Mouse (Mus musculus) forebrain, postnatal 0 days (tissue): ENCODE results near the gene Nkx3-2. TPM values are rescaled to one million over a fixed set of nuclear protein-coding genes. Genes with fewer than 3 reads are reported as not detected.

Source experiments
- ATAC-seq: fragments of 200-750 bp; cut with Nextera tagmentation; 2 replicates; pipeline ENCODE4 v1.8.0; 2017; ENCODE audit warnings: mild to moderate bottlenecking, moderate library complexity
- DNase-seq: peaks from one replicate; pipeline ENCODE4 v3.0.0-alpha.2; 2015
- H3K27ac ChIP-seq: fragments of 300-500 bp; sonication (generic); 2 replicates; pipeline ENCODE4 v1.5.1; 2014; ENCODE audit warnings: low read depth, mild to moderate bottlenecking, antibody characterized with exemption, low read length, moderate library complexity, mixed read lengths
- H3K27me3 ChIP-seq: fragments of 300-500 bp; sonication (generic); 2 replicates; pipeline ENCODE4 v1.6.1; 2014; ENCODE audit warnings: mild to moderate bottlenecking, low read length, mixed read lengths; ENCODE audit not compliant: insufficient read depth
- H3K36me3 ChIP-seq: fragments of 300-500 bp; sonication (generic); 2 replicates; pipeline ENCODE4 v1.6.1; 2014; ENCODE audit warnings: mild to moderate bottlenecking, moderate library complexity; ENCODE audit not compliant: insufficient read depth
- H3K4me1 ChIP-seq: fragments of 300-500 bp; sonication (generic); 2 replicates; pipeline ENCODE4 v1.6.1; 2014; ENCODE audit warnings: antibody characterized with exemption; ENCODE audit not compliant: insufficient read depth
- H3K4me2 ChIP-seq: fragments of 300-500 bp; sonication (generic); 2 replicates; pipeline ENCODE4 v1.6.1; 2014; ENCODE audit warnings: low read depth, mild to moderate bottlenecking, moderate library complexity
- H3K4me3 ChIP-seq: fragments of 300-500 bp; sonication (generic); 2 replicates; pipeline ENCODE4 v1.5.1; 2014; ENCODE audit warnings: low read depth, low read length, mixed read lengths
- H3K9ac ChIP-seq: fragments of 300-500 bp; sonication (generic); 2 replicates; pipeline ENCODE4 v1.6.1; 2014; ENCODE audit warnings: mild to moderate bottlenecking
- H3K9me3 ChIP-seq: fragments of 300-500 bp; sonication (generic); 2 replicates; pipeline ENCODE4 v1.6.1; 2016; ENCODE audit warnings: low read length
- CTCF ChIP-seq: sonication (generic); IDR thresholded peaks from 2 replicates; pipeline ENCODE4 v1.5.1; 2016; ENCODE audit warnings: antibody characterized with exemption, control low read depth, low read depth
- WGBS: fragments of 180-500 bp; shearing (Covaris S2); extraction: QIAGEN DNeasy Blood & Tissue Kit; methylation state at CpG from one replicate; pipeline ENCODE4 v1.1.7; 2014; 5-methylcytosine and 5-hydroxymethylcytosine counted together
- polyA plus RNA-seq: library from polyadenylated mRNA; unstranded; fragments of >200 nt; fragmentation: Nextera tagmentation; extraction: Ambion mirVana; gene quantifications from 2 replicates; pipeline ENCODE4 v1.2.1, GENCODE M21; 2015
- total RNA-seq: library from RNA; depleted of rRNA; stranded (reverse); fragments of >200 nt; gene quantifications from 2 replicates; pipeline ENCODE4 v1.2.3, GENCODE M21; 2014; rRNA removed

Nkx3-2 gene
- total and polyA plus RNA-seq, 2 experiments from 2014 or later: not detected

- no peak for TF ChIP-seq CTCF
- DNase-seq: no peak
- Histone ChIP-seq H3K4me1 (no peaks in the 10 kb centered on the region), H3K4me2 (no peak overlapping the region), H3K27me3 (peaks cover under 1% of the 10 kb centered on the region; the same call in 1 of the 2 replicates), H3K9ac (no peak overlapping the region), H3K4me3 (no peak overlapping the region), H3K27ac (no peak overlapping the region), H3K36me3 (no peaks in the 10 kb centered on the region), H3K9me3 (no peaks in the 10 kb centered on the region)
- ATAC-seq: no peak
- WGBS: 69% methylated on average over 6 of the region's 6 CpGs
Measured at GRCm38 (mm10) chr5:41738817-41739216, 25.5 kb downstream of the Nkx3-2 start.

- no peak overlapping the region for H3K9ac ChIP-seq
- no peaks in the 10 kb centered on the region for H3K9me3 ChIP-seq
- H3K27ac ChIP-seq: no peak overlapping the region
- no peak for TF ChIP-seq CTCF
- no peaks in the 10 kb centered on the region; the same call in 1 of the 2 replicates for H3K27me3 ChIP-seq
- H3K4me2 ChIP-seq: no peak overlapping the region
- DNase-seq: no peak
- H3K4me3 ChIP-seq: no peak overlapping the region
- no peaks in the 10 kb centered on the region for H3K4me1 ChIP-seq
- ATAC-seq: no peak
- WGBS: 25% methylated on average over 5 of the region's 5 CpGs
- no peaks in the 10 kb centered on the region for H3K36me3 ChIP-seq
Measured at GRCm38 (mm10) chr5:41737039-41737438, 27.3 kb downstream of the Nkx3-2 start.

GRCm38 (mm10) chr5:41727017-41727416, 37.3 kb downstream of the Nkx3-2 start:
- DNase-seq: no peak
- Histone ChIP-seq H3K4me2 (no peak overlapping the region), H3K27me3 (no peaks in the 10 kb centered on the region), H3K4me1 (no peaks in the 10 kb centered on the region), H3K9me3 (no peaks in the 10 kb centered on the region), H3K9ac (no peak overlapping the region), H3K36me3 (no peaks in the 10 kb centered on the region), H3K4me3 (no peak overlapping the region), H3K27ac (no peak overlapping the region)
- WGBS: 76% methylated on average over 1 of the region's 1 CpGs
- TF ChIP-seq CTCF: no peak
- no peak for ATAC-seq

- no peaks in the 10 kb centered on the region for H3K27me3 ChIP-seq
- no peak for TF ChIP-seq CTCF
- no peak overlapping the region for H3K9ac ChIP-seq
- no peak overlapping the region for H3K4me2 ChIP-seq
- 81% methylated on average over 6 of the region's 6 CpGs for WGBS
- no peak for DNase-seq
- H3K4me3 ChIP-seq: no peak overlapping the region
- no peaks in the 10 kb centered on the region for H3K36me3 ChIP-seq
- ATAC-seq: no peak
- no peaks in the 10 kb centered on the region for H3K4me1 ChIP-seq
- no peaks in the 10 kb centered on the region for H3K9me3 ChIP-seq
- no peak overlapping the region for H3K27ac ChIP-seq
Measured at GRCm38 (mm10) chr5:41725573-41725972, 38.7 kb downstream of the Nkx3-2 start.

Other genes starting within 250 kb of the Nkx3-2 start
- 59.5 and 63.6 TPM in 2 replicates for gene Rab28, start 56.3 kb downstream of the Nkx3-2 start, total RNA-seq
- 40.5 and 48.5 TPM in 2 replicates for gene Rab28, start 56.3 kb downstream of the Nkx3-2 start, polyA plus RNA-seq
- gene Bod1l, start 79.8 kb upstream of the Nkx3-2 start, total RNA-seq: 16.5 and 23.5 TPM in 2 replicates
- 13.2 and 24.5 TPM in 2 replicates for gene Bod1l, start 79.8 kb upstream of the Nkx3-2 start, polyA plus RNA-seq